Mouse (Mus musculus) adrenal gland, postnatal 36 days (tissue): Measurements from ENCODE around the gene Rusc1. TPM values are rescaled to one million over a fixed set of nuclear protein-coding genes. Genes with fewer than 3 reads are reported as not detected.
A peak's percentile ranks its signal among the peaks of the same experiment; 100 is the strongest.
"Not testable (repeated sequence)": the region's sequence is repeated elsewhere in the genome, so short reads cannot be mapped to it uniquely, and the experiment has no call there.

Source experiments
- DNase-seq, 2 experiments: peaks; one replicate each; pipeline ENCODE4 v3.0.0; 2021; ENCODE audit warnings: mixed read lengths in 1 of 2
- total RNA-seq, 2 experiments: library from RNA; stranded (reverse); gene quantifications; 2 replicates each; pipeline ENCODE4 v1.2.3; 2021

Gene Rusc1
- total RNA-seq, 2 experiments from 2014 or later = 26.9 to 30.8 TPM

- no peak for DNase-seq
These were observed 511 bp downstream of the Rusc1 start for GRCm38 (mm10) chr3:89092509-89093090.

- DNase-seq = no peak
These were observed 1.2 kb downstream of the Rusc1 start for GRCm38 (mm10) chr3:89091811-89092508.

- DNase-seq = peak; percentile 91 to 92
These were observed 2.1 kb downstream of the Rusc1 start for GRCm38 (mm10) chr3:89090694-89091655.

GRCm38 (mm10) chr3:89089882-89090591 is 3.1 kb downstream of the Rusc1 start:
- peak; percentile 91 to 94 for DNase-seq

- no peak for DNase-seq
These were observed 4.1 kb downstream of the Rusc1 start for GRCm38 (mm10) chr3:89088974-89089373.

- DNase-seq = peak; percentile 82 to 88
These were observed 5.6 kb downstream of the Rusc1 start for GRCm38 (mm10) chr3:89087338-89088110.

- DNase-seq = no peak
These were observed 8.4 kb downstream of the Rusc1 start for GRCm38 (mm10) chr3:89084654-89085190.

GRCm38 (mm10) chr3:89084133-89084532 is 9.0 kb downstream of the Rusc1 start:
- no peak for DNase-seq

GRCm38 (mm10) chr3:89082287-89082686 is 10.8 kb downstream of the Rusc1 start:
- DNase-seq = not testable (repeated sequence)

GRCm38 (mm10) chr3:89077383-89077782 is 15.7 kb downstream of the Rusc1 start:
- DNase-seq = no peak

- DNase-seq = no peak
These were observed 25.8 kb downstream of the Rusc1 start for GRCm38 (mm10) chr3:89067265-89067664.

- DNase-seq = peak; percentile 9 to 11
These were observed 31.4 kb downstream of the Rusc1 start for GRCm38 (mm10) chr3:89061696-89062095.

GRCm38 (mm10) chr3:89058783-89059182 is 34.3 kb downstream of the Rusc1 start:
- DNase-seq = peak; percentile 23 to 33

GRCm38 (mm10) chr3:89058361-89058760 is 34.8 kb downstream of the Rusc1 start:
- no peak for DNase-seq

GRCm38 (mm10) chr3:89043359-89043758 is 49.8 kb downstream of the Rusc1 start:
- DNase-seq = no peak

Other genes with a start within 250 kb of the Rusc1 start
- 10 to 100 TPM; 19.0 to 24.1 TPM for gene Msto1, start 179.3 kb downstream of the Rusc1 start, total RNA-seq
- gene Ash1l, start 142.7 kb downstream of the Rusc1 start, total RNA-seq = 10 to 100 TPM; 49.3 to 52.2 TPM
- gene Dap3, start 142.1 kb downstream of the Rusc1 start, total RNA-seq = 100 to 1,000 TPM; 128 to 140 TPM
- under 1 TPM in 1 of 2 experiments, not detected in 1; 0.17 TPM for gene Gm43738, start 7.8 kb upstream of the Rusc1 start, total RNA-seq
- 100 to 1,000 TPM; 353 to 497 TPM for gene Fdps, start 8.6 kb upstream of the Rusc1 start, total RNA-seq
- not detected for gene Pklr, start 42.8 kb upstream of the Rusc1 start, total RNA-seq
- gene Hcn3, start 66.9 kb upstream of the Rusc1 start, total RNA-seq = 1 to 10 TPM; 1.9 to 9.7 TPM
- gene Clk2, start 71.5 kb upstream of the Rusc1 start, total RNA-seq = 10 to 100 TPM; 55.2 to 55.7 TPM
- 10 to 100 TPM; 77.5 to 96.1 TPM for gene Scamp3, start 84.2 kb upstream of the Rusc1 start, total RNA-seq
- gene Fam189b, start 89.8 kb upstream of the Rusc1 start, total RNA-seq = 10 to 100 TPM; 13.5 to 17.1 TPM
- gene Gba, start 109.6 kb upstream of the Rusc1 start, total RNA-seq = 10 to 100 TPM; 64.2 to 70.6 TPM
- gene Thbs3, start 121.9 kb upstream of the Rusc1 start, total RNA-seq = 10 to 100 TPM in 1 of 2 experiments, 1 to 10 TPM in 1; 7.7 to 11.4 TPM
- 100 to 1,000 TPM; 136 to 165 TPM for gene Mtx1, start 133.8 kb upstream of the Rusc1 start, total RNA-seq
- gene Muc1, start 135.7 kb upstream of the Rusc1 start, total RNA-seq = under 1 TPM in 1 of 2 experiments, not detected in 1; 0.56 TPM
- 100 to 1,000 TPM; 114 to 139 TPM for gene Krtcap2, start 152.7 kb upstream of the Rusc1 start, total RNA-seq
- gene Trim46, start 153.0 kb upstream of the Rusc1 start, total RNA-seq = 1 to 10 TPM; 1.3 to 1.6 TPM
- gene Dpm3, start 166.0 kb upstream of the Rusc1 start, total RNA-seq = 100 to 1,000 TPM; 117 to 130 TPM
- gene Slc50a1, start 177.3 kb upstream of the Rusc1 start, total RNA-seq = 10 to 100 TPM; 42.0 to 47.7 TPM
- gene Efna1, start 187.8 kb upstream of the Rusc1 start, total RNA-seq = 10 to 100 TPM in 1 of 2 experiments, 1 to 10 TPM in 1; 9.8 to 12.5 TPM
- under 1 TPM; 0.23 to 0.53 TPM for gene Efna3, start 229.7 kb upstream of the Rusc1 start, total RNA-seq
- gene Efna4, start 244.7 kb upstream of the Rusc1 start, total RNA-seq = 1 to 10 TPM in 1 of 2 experiments, under 1 TPM in 1; 0.93 to 1.3 TPM